Mouse (Mus musculus) small intestine, adult 2 months (tissue): Measurements from ENCODE around the gene Dlg5.

ENCODE experiments used
- CTCF ChIP-seq: fragments of 200-500 bp; IDR thresholded peaks from 2 replicates; pipeline ENCODE4 v1.5.1; 2012; ENCODE audit warnings: low read depth, mild to moderate bottlenecking, control low read depth, inconsistent platforms, low read length, moderate library complexity, mixed read lengths; ENCODE audit not compliant: insufficient replicate concordance, insufficient read length; ENCODE audit errors: extremely low read depth
- POLR2A ChIP-seq: fragments of 200-500 bp; IDR thresholded peaks from 2 replicates; pipeline ENCODE4 v1.6.1; 2012; ENCODE audit warnings: low read depth, mild to moderate bottlenecking, control low read depth, inconsistent platforms, low read length, moderate library complexity

DNA sequence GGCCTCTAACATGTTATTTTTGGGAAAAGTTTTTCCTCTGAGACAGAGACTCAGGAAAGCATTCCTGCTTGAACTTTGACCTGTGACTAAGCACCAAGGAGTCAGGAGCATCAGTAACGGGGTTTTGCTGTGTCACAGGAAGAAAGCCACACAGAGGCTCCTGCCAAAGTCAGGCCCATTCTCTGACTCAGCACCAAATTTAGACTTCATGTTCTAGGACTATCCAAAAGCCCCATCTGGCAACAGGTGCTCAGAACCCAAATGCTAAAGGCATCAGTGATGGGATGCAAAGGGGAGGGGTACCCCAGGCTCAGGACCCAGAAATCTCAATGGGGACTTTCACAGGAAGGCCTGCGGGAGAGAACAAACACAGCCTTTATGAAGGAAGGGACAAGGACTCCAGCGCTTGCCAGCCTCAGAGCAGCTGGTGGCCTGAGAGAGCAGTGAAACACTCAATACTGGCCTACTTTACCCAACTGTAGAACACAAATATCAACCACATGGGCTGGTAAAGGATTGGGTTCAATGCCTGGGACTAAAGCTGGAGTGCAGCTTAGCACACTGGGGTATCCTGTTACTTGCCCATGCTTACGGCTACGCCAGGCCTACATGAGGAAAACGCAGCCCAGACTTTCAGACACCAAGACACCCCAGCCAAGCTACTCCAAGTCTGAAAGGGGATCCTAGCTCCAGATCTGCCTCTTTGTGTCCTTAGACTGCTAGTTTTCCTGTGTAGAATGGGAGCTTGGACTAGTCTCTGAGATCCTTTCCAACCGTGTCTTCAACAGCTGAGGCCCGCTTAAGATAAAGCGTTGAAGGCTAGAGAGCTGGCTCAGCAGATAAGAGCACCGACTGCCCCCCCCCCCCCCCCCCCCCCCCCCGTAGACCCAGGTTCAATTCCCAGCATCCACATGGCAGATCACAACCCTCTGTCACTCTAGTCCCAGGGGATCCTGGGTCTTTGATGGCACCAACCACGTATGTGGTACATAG, 12.8 kb downstream of the Dlg5 start:
- no peak for TF ChIP-seq POLR2A
- TF ChIP-seq CTCF = no peak
